Mouse (Mus musculus): Measurements from ENCODE around the gene Olfr1282. TPM values are rescaled to one million over a fixed set of nuclear protein-coding genes. Genes with fewer than 3 reads are reported as not detected.
"Not testable (repeated sequence)": the region's sequence is repeated elsewhere in the genome, so short reads cannot be mapped to it uniquely, and the experiment has no call there.

The Olfr1282 gene
- polyA plus RNA-seq (2015; fragmentation: Nextera tagmentation; extraction: Ambion mirVana), result not detected in 2 replicates

DNA sequence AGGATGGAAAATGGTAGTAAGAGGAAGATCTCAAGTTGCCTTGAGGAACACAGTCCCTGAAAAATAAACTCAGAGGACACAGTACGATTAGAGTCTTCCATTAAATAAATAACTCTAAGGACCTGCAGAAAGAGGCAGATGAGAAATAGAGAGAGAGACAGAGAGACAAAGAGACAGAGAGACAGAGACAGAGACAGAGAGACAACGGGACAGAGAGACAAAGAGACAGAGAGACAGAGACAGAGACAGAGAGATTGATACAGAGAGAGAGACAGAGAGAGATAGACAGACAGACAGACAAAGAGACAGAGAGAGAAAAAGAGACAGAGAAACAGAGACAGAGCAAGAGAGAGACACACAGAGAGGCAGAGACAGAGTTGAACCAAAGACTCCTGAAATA is at the start of gene Olfr1282:
TSS of gene Olfr1282 (minus strand) at position 101 of the 400 bp plus-strand sequence.
- Histone ChIP-seq H3K9ac (no peak within 1 kb of the TSS), H3K4me2 (no peak within 1 kb of the TSS), H3K36me3 (replicated peaks) (no peaks in the 10 kb centered on the region), H3K27me3 (no peaks in the 10 kb centered on the region), H3K27ac (replicated peaks) (no peak within 1 kb of the TSS), H3K9me3 (replicated peaks) (no peaks in the 10 kb centered on the region), H3K4me1 (replicated peaks) (no peaks in the 10 kb centered on the region), H3K4me3 (replicated peaks) (no peak within 1 kb of the TSS)
- no peak for ATAC-seq (ENCODE audit: insufficient read depth)
- WGBS (ENCODE audit: insufficient replicate concordance), result 58% methylated on average over 2 of the region's 2 CpGs

DNA sequence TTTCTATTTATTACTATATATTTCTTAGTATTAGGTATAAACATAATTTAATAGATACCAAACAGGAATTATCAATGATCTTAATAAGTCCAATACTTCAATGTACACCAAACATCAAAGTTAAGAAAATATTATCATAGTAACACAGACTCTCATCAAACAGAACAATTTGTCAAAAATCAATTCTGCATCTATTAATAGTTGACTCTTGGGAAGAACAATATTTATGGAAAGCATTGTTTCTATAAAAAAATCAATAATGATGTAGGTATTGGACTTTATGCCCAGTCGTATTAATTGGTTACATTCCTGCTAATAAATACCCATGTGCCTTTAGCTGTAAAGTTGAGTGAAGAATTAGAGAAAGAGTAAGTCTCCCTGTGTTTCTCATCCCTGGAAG is 39.3 kb upstream of the Olfr1282 start, which contains the start of gene Olfr1284:
TSS of gene Olfr1284 (plus strand) at position 301 of the 400 bp plus-strand sequence.
- Histone ChIP-seq H3K4me1 (replicated peaks) (no peaks in the 10 kb centered on the region), H3K27me3 (no peaks in the 10 kb centered on the region), H3K9ac (no peak within 1 kb of the TSS), H3K36me3 (replicated peaks) (no peaks in the 10 kb centered on the region), H3K9me3 (replicated peaks) (no peaks in the 10 kb centered on the region), H3K27ac (replicated peaks) (no peak within 1 kb of the TSS), H3K4me3 (replicated peaks) (no peak within 1 kb of the TSS), H3K4me2 (no peak within 1 kb of the TSS)
- WGBS (ENCODE audit: insufficient replicate concordance), result 51% methylated on average over 1 of the region's 1 CpGs
- no peak for ATAC-seq (ENCODE audit: insufficient read depth)

DNA sequence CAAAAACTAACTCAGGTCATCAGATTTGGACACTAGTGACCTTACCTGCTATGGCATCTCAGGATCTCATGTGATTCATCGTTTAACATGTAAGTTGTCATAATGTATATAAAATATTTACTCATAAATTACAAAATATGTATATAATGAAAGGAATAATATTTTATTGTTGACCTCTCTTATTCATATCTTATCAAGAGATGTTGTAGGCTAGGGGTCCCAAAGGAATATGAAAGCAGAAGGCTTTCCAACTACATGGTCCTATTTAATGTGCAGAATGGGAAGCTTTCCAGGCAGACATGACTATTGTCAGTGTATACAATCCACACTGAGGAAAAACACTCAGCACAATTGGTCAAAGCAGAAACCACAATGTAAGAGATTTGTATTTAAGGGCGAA is 30.6 kb upstream of the Olfr1282 start, which contains the start of gene Olfr1283:
TSS of gene Olfr1283 (plus strand) at position 301 of the 400 bp plus-strand sequence.
- Histone ChIP-seq H3K9me3 (replicated peaks) (no peaks in the 10 kb centered on the region), H3K36me3 (replicated peaks) (no peaks in the 10 kb centered on the region), H3K27ac (replicated peaks) (no peak within 1 kb of the TSS), H3K4me2 (no peak within 1 kb of the TSS), H3K27me3 (no peaks in the 10 kb centered on the region), H3K9ac (no peak within 1 kb of the TSS), H3K4me1 (replicated peaks) (no peaks in the 10 kb centered on the region), H3K4me3 (replicated peaks) (no peak within 1 kb of the TSS)
- no peak for ATAC-seq (ENCODE audit: insufficient read depth)
- WGBS (ENCODE audit: insufficient replicate concordance), result 47% methylated on average over 2 of the region's 2 CpGs

DNA sequence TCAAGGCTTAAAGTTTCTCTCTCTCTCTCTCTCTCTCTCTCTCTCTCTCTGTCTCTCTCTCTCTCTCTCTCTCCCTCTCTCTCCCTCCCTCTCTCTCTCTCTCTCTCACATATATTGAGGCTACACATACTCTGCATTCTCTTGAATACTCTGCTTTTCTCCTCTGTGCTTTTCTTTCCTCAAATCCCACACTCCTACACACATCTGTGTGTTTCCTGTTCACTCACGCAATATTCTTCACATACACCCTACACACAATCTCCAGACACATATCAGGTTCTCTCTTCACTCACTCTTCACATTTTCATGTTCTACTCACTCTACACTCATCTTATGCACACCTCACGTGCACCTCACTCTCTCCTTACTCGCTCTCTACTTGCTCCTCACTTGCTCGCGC is 2.2 kb downstream of the Olfr1282 start:
- not testable (repeated sequence) for ATAC-seq (ENCODE audit: insufficient read depth); H3K9ac ChIP-seq; H3K9me3 ChIP-seq (replicated peaks); H3K27ac ChIP-seq (replicated peaks); H3K36me3 ChIP-seq (replicated peaks); H3K4me3 ChIP-seq (replicated peaks); H3K4me1 ChIP-seq (replicated peaks); H3K4me2 ChIP-seq; H3K27me3 ChIP-seq
- 62% methylated on average over 5 of the region's 5 CpGs for WGBS (ENCODE audit: insufficient replicate concordance)

DNA sequence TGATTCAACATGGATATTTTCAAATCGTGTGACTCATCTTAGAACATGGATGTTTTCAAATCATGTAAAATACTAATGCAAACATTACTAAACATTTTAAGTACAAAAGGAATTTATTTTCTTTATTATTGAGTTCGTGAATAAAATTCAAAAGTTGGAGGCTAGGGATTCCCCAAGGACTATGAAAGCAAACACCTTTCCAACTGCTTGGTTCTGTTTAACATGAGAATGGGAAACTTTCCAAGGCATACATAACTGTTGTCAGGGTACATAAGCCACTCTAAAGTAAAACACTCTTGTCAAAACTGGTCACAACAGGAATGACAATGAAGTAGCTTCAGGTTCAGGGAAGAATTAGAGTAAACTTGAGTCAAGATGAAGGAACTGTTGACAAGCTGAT is 9.7 kb downstream of the Olfr1282 start, which contains the start of gene Olfr1281:
TSS of gene Olfr1281 (plus strand) at position 301 of the 400 bp plus-strand sequence.
- no peaks in the 10 kb centered on the region for H3K27me3 ChIP-seq

GRCm38 (mm10) chr2:111313717-111314116 is 22.2 kb downstream of the Olfr1282 start, which contains the start of gene Olfr1280:
Gene Olfr1280, plus strand, starts transcription at chr2:111314017.
- Histone ChIP-seq H3K36me3 (replicated peaks) (no peaks in the 10 kb centered on the region), H3K9ac (no peak within 1 kb of the TSS), H3K9me3 (replicated peaks) (no peaks in the 10 kb centered on the region), H3K27me3 (no peaks in the 10 kb centered on the region), H3K4me3 (replicated peaks) (no peak within 1 kb of the TSS), H3K4me2 (no peak within 1 kb of the TSS), H3K4me1 (replicated peaks) (no peaks in the 10 kb centered on the region), H3K27ac (replicated peaks) (no peak within 1 kb of the TSS)
- no peak for ATAC-seq (ENCODE audit: insufficient read depth)

More for the DNA sequence above, 9.7 kb downstream of the Olfr1282 start, which contains the start of gene Olfr1281:
- H3K36me3 ChIP-seq (replicated peaks), result no peaks in the 10 kb centered on the region
- H3K27ac ChIP-seq (replicated peaks), result no peak within 1 kb of the TSS
- H3K9me3 ChIP-seq (replicated peaks), result no peaks in the 10 kb centered on the region
- no peak within 1 kb of the TSS for H3K4me2 ChIP-seq
- no peak within 1 kb of the TSS for H3K9ac ChIP-seq
- H3K4me3 ChIP-seq (replicated peaks), result no peak within 1 kb of the TSS
- H3K4me1 ChIP-seq (replicated peaks), result no peaks in the 10 kb centered on the region
- WGBS (ENCODE audit: insufficient replicate concordance), result 46% methylated on average over 2 of the region's 2 CpGs
- no peak for ATAC-seq (ENCODE audit: insufficient read depth)

GRCm38 (mm10) chr2:111300374-111300773 is 35.5 kb downstream of the Olfr1282 start, which contains the start of gene Olfr1279:
Gene Olfr1279, plus strand, starts transcription at chr2:111300635.
- no peak for ATAC-seq (ENCODE audit: insufficient read depth)
- Histone ChIP-seq H3K27me3 (no peaks in the 10 kb centered on the region), H3K4me2 (no peak within 1 kb of the TSS), H3K4me1 (replicated peaks) (no peaks in the 10 kb centered on the region), H3K9me3 (replicated peaks) (no peaks in the 10 kb centered on the region), H3K9ac (no peak within 1 kb of the TSS), H3K4me3 (replicated peaks) (no peak within 1 kb of the TSS), H3K27ac (replicated peaks) (no peak within 1 kb of the TSS), H3K36me3 (replicated peaks) (no peaks in the 10 kb centered on the region)

GRCm38 (mm10) chr2:111298541-111298940 is 37.3 kb downstream of the Olfr1282 start:
- Histone ChIP-seq H3K27me3 (no peaks in the 10 kb centered on the region), H3K9ac (no peak overlapping the region), H3K4me1 (replicated peaks) (no peaks in the 10 kb centered on the region), H3K36me3 (replicated peaks) (no peaks in the 10 kb centered on the region), H3K4me3 (replicated peaks) (no peak overlapping the region), H3K4me2 (no peak overlapping the region), H3K27ac (replicated peaks) (no peak overlapping the region), H3K9me3 (replicated peaks) (no peaks in the 10 kb centered on the region)
- ATAC-seq (ENCODE audit: insufficient read depth), result no peak

DNA sequence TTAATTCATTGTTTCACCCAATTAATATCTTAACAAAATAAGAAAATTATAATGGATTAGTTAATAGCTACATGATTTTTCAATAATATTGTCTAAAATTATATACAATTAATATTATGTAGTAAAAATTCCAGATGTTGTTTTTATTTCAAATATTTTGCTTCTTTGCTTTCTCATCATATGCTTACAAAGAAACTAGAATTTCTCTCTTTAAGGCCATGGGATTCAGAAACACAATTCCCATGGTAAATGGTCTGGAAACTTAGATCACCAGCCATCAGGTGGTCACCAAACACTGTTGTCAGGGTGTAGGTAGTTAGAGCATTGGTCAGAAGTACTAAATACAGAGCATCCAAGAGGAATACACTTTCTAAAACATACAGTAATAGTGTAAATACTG is 46.0 kb downstream of the Olfr1282 start, which contains the start of gene Olfr1278:
TSS of gene Olfr1278 (plus strand) at position 301 of the 400 bp plus-strand sequence.
- no peak for ATAC-seq (ENCODE audit: insufficient read depth)
- Histone ChIP-seq H3K4me1 (replicated peaks) (no peaks in the 10 kb centered on the region), H3K27me3 (no peaks in the 10 kb centered on the region), H3K36me3 (replicated peaks) (no peaks in the 10 kb centered on the region), H3K9ac (no peak within 1 kb of the TSS), H3K9me3 (replicated peaks) (no peaks in the 10 kb centered on the region), H3K27ac (replicated peaks) (no peak within 1 kb of the TSS), H3K4me2 (no peak within 1 kb of the TSS), H3K4me3 (replicated peaks) (no peak within 1 kb of the TSS)

Other genes with a start within 250 kb of the Olfr1282 start
- gene Gm13941, start 230.1 kb downstream of the Olfr1282 start, polyA plus RNA-seq (2015; fragmentation: Nextera tagmentation; extraction: Ambion mirVana), result not detected in 2 replicates
- gene Gm15130, start 183.1 kb downstream of the Olfr1282 start, polyA plus RNA-seq (2015; fragmentation: Nextera tagmentation; extraction: Ambion mirVana), result not detected in 2 replicates
- gene 4930430A15Rik, start 106.5 kb downstream of the Olfr1282 start, polyA plus RNA-seq (2015; fragmentation: Nextera tagmentation; extraction: Ambion mirVana), result not detected in 2 replicates
- gene Olfr1275, start 100.8 kb downstream of the Olfr1282 start, polyA plus RNA-seq (2015; fragmentation: Nextera tagmentation; extraction: Ambion mirVana), result not detected in 2 replicates
- not detected in 2 replicates for gene Olfr1276, start 81.6 kb downstream of the Olfr1282 start, polyA plus RNA-seq (2015; fragmentation: Nextera tagmentation; extraction: Ambion mirVana)
- not detected in 2 replicates for gene Olfr1277, start 62.0 kb downstream of the Olfr1282 start, polyA plus RNA-seq (2015; fragmentation: Nextera tagmentation; extraction: Ambion mirVana)
- gene Olfr1278, start 45.9 kb downstream of the Olfr1282 start, polyA plus RNA-seq (2015; fragmentation: Nextera tagmentation; extraction: Ambion mirVana), result not detected in 2 replicates
- gene Olfr1279, start 35.4 kb downstream of the Olfr1282 start, polyA plus RNA-seq (2015; fragmentation: Nextera tagmentation; extraction: Ambion mirVana), result not detected in 2 replicates
- not detected in 2 replicates for gene Olfr1280, start 22.1 kb downstream of the Olfr1282 start, polyA plus RNA-seq (2015; fragmentation: Nextera tagmentation; extraction: Ambion mirVana)
- gene Olfr1281, start 9.6 kb downstream of the Olfr1282 start, polyA plus RNA-seq (2015; fragmentation: Nextera tagmentation; extraction: Ambion mirVana), result not detected in 2 replicates
- gene Olfr1283, start 30.7 kb upstream of the Olfr1282 start, polyA plus RNA-seq (2015; fragmentation: Nextera tagmentation; extraction: Ambion mirVana), result not detected in 2 replicates
- not detected in 2 replicates for gene Olfr1284, start 39.4 kb upstream of the Olfr1282 start, polyA plus RNA-seq (2015; fragmentation: Nextera tagmentation; extraction: Ambion mirVana)
- gene Olfr1286, start 87.0 kb upstream of the Olfr1282 start, polyA plus RNA-seq (2015; fragmentation: Nextera tagmentation; extraction: Ambion mirVana), result not detected in 2 replicates
- not detected in 2 replicates for gene Olfr1287, start 113.1 kb upstream of the Olfr1282 start, polyA plus RNA-seq (2015; fragmentation: Nextera tagmentation; extraction: Ambion mirVana)
- not detected in 2 replicates for gene Olfr1288, start 138.0 kb upstream of the Olfr1282 start, polyA plus RNA-seq (2015; fragmentation: Nextera tagmentation; extraction: Ambion mirVana)
- not detected in 2 replicates for gene Olfr1289, start 144.7 kb upstream of the Olfr1282 start, polyA plus RNA-seq (2015; fragmentation: Nextera tagmentation; extraction: Ambion mirVana)
- gene Olfr1290, start 157.8 kb upstream of the Olfr1282 start, polyA plus RNA-seq (2015; fragmentation: Nextera tagmentation; extraction: Ambion mirVana), result not detected in 2 replicates
- not detected in 2 replicates for gene Olfr1291-ps1, start 161.1 kb upstream of the Olfr1282 start, polyA plus RNA-seq (2015; fragmentation: Nextera tagmentation; extraction: Ambion mirVana)
- not detected in 2 replicates for gene Olfr1293-ps, start 189.1 kb upstream of the Olfr1282 start, polyA plus RNA-seq (2015; fragmentation: Nextera tagmentation; extraction: Ambion mirVana)
- gene Olfr1294, start 204.2 kb upstream of the Olfr1282 start, polyA plus RNA-seq (2015; fragmentation: Nextera tagmentation; extraction: Ambion mirVana), result not detected in 2 replicates
- not detected in 2 replicates for gene Olfr1295, start 233.6 kb upstream of the Olfr1282 start, polyA plus RNA-seq (2015; fragmentation: Nextera tagmentation; extraction: Ambion mirVana)